Mouse (Mus musculus): ENCODE measurements at regions not wholly inside any gene's neighbourhood (a gene's known extent, or its start where the extent isn't known, plus 50 kb on each side); places are given as distances from the start of the nearest gene placed in this dataset.

DNA sequence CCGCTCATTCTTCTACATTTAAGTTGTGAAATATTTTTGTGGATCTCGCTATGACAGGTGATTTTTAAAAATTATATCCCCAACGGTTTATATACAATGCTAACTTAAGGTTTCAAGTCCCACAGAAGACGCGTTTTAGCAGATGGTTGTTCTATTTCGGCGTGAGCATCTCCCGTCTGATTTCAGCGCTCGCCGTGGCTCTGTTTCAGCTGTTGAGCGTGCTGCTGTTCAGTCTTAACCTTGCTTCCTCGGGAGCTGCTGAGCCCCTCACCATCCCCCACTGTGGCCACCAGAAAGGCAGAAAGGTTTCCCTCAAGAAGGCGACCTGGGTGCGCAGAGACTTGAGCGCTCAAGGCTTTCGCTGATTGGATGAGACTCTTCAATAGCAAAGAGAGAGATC is 234.7 kb upstream of the Msx2 start:
- TF ChIP-seq POLR2A (IDR thresholded peaks at IDR 0.05; ENCODE audit: insufficient read depth, low read depth, low read length) = no peak
- TF ChIP-seq CTCF (IDR thresholded peaks at IDR 0.05; ENCODE audit: insufficient read depth, low read depth, low read length) = no peak

Measured in olfactory bulb, adult 2 months (tissue).